Mouse (Mus musculus) cerebellum, postnatal 25 days (tissue): ENCODE data around the gene Trp53.
"Not testable (repeated sequence)": the region's sequence is repeated elsewhere in the genome, so short reads cannot be mapped to it uniquely, and the experiment has no call there.

ENCODE experiments used
- DNase-seq, 2 experiments: peaks; one replicate each; pipeline ENCODE4 v3.0.0; 2021; ENCODE audit warnings: mixed read lengths in 2 of 2

Gene Trp53

DNA sequence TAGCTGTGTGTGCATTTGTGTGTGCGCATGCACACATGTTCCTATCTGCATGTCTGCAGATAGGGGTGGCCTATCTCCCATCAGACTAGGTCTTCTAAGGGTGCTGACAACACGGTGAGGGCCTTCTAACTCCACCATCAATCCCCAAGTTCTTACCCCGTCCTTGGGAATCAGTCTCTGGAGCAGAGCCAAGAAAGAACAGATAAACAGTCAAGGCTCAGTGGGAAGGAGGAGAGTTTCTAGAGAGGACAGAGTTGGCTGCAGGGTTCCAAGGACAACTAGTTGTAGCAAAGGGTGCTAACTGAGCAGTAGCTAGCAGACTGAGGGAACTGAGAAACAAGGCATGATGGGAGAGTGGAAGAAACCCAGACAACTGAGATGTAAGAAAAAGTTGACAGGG is 21.6 kb downstream of the Trp53 start:
- DNase-seq: no peak

DNA sequence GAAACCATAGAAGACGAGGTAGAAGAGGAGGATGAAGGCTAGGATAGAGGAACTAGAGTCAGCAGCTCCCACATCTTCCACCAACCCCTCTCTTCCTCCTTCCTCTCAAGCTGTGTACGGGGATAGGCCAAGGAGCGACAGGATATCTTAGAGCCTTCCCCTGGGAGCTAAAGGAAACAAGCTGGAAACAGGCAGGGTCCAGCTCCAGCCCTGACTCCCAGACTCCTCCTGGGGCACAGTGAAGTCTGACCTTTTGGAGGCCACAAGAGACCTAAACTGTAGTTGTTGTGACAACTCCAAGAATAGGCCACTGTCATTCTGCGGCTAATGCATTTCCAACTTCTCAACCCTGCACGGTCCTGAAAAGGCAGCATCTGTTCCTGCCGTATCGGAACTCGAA is 23.4 kb downstream of the Trp53 start:
- DNase-seq: no peak

DNA sequence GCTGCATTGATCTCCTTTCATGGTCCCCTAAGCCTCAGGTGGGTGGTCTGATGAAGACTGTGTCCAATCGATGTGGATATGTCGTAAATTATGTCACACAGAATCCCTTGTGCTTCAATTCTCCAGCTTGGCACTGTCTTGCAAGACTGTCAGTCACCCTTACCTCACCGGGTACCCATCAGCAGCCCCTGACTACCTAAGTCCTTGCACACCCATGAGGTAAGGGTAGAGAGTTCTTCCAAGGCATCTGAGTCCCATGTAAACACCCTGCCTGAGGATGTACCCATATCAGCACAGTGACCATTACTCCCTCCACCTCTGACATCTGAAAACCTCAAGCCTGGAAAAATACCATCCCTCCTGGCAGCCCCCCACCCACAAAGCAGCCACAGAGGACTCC is 24.2 kb downstream of the Trp53 start:
- peak in 1 of 2 experiments; percentile 55 for DNase-seq

DNA sequence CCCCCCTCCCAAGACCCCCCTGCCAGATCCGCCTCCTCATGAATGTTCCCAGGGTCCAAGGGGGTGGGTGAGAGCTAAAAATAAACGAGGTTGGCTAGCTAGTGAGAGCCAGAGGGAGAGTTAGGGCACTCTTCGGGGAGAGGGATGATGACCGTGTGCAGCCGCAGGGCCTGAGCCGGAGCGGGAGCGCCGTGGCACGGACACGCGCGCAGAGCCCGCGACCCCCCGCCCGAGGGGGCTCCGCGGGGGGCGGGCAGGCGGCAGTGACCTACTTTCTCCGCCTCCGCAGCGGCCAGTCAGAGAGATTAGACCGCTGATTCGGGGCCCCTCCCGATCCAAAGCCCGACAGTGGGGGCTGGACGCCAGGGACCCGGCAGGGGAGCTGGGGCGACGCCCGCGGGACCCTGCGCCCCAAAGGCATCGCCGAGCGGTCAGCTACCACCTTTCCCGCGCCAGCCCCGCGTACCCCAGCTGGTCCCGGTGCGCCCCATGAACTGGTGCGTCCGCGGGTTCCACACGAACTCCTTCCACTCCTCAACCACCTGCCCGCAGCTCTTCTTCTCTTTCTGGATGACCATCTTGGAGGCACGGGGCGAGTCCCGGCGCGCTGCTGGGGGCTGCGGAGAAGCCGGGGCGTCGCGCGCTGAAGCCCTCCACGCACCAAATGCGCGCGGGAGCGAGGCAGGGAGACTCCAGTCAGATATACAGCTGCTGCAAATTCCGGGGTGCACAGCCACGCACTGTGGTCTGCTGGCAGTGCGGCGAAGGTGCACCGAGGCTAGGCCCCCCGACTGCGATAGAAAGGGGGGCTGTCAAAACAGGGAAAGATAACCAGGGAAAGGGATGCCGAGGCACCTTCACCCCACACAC is 24.9 kb downstream of the Trp53 start:
- DNase-seq: peak; percentile 91 to 93

DNA sequence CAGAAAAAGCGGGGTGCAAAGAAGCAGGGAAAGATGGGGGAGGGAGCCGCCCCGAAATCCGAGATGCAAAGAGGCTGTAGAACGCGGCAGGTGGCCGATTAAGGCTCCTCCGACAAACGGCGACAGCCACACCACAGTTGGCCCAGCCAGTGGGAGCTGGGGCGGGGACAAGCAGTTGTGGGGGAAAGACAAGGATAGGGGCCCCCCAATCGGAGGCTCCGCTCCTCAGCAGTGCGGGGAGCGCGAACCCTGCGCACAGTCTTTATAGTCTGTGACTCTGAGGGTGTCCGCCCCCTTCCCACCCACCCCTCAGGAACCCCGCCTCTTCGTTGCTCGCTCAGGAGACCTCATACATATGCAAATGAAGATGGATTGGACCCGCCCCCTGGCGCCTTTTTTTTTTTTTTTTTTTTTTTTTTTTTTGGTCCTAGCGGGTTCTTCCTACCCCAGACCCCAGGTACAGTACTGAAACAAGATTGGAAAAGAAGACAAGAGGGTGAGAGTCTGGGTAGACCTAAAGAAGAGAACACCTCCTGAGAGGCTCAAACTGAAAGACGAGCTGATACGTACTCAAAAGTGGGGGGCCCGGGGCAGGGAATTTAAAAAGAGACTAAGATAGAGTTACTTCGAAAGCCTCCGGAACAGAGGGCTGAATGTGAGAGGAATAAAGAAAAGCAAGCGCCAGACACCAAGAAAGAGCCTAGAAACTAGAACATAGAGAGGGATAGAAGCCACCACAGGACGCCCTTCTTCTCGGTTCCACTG is 25.7 kb downstream of the Trp53 start, which contains the start of gene Atp1b2:
Atp1b2 (minus strand) TSS at position 217 of the 765 bp plus-strand sequence.
- peak; percentile 94 to 95 for DNase-seq

DNA sequence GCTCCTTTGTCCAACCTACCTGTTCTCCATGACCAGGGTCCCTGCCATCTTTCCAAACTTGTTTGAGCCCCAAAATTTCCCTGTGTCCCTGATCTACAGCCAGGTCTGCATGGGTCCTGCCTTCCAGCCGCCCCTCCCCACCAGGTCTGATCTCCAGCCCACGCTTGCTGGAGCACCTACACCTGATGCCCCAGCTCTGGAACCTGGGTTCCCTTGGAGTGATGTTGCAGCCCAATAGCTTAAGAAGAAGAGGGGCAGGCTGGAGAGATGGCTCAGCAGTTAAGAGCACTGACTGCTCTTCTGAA is 26.3 kb downstream of the Trp53 start:
- DNase-seq: peak in 1 of 2 experiments; percentile 47

DNA sequence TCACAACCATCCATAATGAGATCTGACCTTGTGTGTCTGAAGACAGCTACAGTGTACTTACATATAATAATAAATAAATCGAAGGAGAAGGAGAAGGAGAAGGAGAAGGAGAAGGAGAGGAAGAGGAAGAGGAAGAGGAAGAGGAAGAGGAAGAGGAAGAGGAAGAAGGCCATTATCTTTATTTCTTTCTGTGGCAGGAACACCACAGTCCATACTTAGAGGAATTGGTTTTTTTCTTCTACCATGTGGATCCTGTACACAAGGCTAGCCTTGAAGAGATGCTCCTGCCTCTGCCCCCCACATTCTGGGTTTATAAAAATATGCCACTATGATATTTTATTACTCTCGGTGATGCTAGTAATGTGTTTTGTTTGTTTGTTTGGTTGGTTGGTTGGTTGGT is 26.7 kb downstream of the Trp53 start:
- DNase-seq: no peak

DNA sequence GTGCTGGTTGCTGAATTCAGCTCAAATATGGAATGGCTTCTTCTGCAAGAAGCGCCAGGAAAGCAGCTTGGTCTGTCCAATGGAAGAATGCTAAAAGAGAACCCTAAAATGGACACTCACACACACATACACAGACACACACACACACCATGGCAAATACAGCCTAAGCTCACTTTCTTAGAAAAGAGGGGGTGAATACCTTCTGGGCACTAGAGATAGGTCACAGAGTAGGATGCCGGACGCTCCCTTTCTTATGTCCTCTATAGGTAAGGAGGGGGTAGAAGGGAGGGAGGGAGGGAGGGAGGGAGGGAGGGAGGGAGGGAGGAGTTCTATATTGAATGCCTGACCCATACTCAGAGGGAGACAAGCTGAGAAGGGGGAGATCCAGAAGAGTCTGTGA is 28.4 kb downstream of the Trp53 start:
- no peak for DNase-seq

DNA sequence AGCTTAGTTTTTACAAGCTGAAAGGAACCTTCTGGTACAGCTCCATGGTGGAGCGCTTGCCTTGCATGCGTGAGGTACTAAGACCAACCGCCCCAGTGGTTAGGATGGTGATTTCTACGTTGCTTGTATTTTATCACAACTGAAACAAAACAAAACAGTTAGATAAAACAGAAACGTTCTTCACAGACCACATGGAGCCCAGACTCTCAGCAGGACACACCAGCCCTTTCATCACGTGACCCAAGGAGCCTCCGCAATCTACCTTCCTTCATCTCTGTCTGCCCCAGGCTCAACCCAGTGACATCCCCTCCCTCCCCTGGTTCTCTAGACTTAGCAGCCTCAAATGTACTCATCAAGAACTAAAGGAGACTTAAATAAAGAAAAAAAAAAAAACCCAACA is 29.3 kb downstream of the Trp53 start:
- DNase-seq: no peak

DNA sequence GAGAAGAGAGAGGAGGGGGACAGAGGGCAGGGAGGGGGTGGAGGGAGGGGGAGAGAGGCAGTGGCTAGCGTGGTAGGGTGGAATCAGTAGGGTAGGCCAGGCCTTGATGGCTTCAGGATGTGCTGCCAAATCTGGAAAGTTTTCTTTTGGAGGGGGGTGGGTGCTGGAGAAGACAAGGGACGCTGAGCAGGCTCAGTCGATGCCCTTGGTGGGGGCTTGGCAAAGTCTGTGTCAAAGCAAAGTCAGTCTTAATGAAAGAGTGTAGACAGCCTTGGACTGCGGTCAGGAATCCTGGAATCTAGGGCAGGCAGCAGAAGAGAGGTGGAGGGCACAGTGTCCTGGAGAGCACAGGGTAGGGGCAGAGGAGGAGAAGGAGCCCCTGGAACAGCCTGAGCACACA is 30.7 kb downstream of the Trp53 start:
- peak in 1 of 2 experiments; percentile 28 for DNase-seq

DNA sequence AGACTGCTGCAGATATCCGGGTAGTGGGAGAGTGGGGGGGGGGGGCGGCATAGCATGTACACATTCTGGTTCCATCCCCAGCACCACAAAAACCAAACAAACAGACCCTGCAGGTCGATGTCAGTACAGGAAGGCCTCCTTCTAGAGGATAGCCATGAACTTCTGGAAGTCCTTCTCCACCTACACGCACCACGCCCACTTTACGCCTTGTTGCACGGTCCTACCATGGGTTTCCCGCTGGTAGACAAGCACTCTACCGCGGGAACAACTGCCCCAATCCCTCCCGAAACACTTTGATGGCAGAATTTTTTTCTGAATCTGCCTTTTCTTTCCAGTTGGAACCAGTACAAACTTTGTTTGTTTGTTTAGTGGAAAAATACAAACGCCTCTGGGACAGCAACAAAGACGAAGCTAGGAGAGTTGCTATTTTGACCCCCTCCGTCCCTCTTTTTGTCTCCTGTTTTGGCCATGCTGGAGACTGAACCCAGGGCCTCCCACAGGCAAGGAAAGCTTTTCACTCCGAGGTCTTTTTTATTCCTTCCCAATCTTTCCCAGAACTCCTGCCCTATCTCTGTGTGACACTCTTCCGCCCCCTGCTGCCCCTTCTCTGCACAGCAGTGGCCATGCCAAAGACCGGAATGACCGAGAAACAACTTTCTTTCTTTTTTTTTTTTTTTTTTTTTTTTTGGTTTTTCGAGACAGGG is 33.5 kb downstream of the Trp53 start:
- peak; percentile 87 to 92 for DNase-seq

DNA sequence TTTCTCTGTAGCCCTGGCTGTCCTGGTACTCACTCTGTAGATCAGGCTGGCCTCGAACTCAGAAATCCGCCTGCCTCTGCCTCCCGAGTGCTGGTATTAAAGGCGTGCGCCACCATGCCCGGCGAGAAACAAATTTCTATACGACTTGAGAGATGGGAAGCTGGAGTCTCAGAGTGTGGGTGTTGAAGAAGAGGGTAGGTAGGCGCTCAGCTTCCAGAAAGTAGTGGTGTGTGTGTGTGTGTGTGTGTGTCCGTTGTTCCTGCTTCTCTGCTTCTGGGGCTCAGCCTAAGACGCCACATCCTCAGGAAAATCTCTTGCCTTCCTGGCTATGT is 34.1 kb downstream of the Trp53 start:
- not testable (repeated sequence) for DNase-seq

DNA sequence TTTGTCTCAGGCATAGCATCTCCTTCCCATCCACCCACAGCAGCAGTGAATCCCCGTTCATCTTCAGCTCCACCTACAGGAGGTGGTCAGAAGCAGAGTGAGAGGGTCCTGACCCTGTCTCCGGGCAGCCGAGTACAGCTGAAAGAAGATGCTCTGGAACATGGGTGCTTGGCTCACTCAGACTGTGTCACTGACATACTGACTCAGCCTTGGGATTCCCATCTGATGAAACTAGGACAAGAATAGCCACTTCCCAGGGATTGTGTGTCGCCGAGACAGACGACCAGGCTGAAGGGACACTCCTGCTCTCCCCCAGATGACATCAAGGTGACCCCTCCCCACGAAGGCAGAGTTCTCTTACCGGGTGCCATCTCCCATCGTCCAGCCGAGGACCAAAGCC is 36.6 kb downstream of the Trp53 start:
- DNase-seq: no peak

DNA sequence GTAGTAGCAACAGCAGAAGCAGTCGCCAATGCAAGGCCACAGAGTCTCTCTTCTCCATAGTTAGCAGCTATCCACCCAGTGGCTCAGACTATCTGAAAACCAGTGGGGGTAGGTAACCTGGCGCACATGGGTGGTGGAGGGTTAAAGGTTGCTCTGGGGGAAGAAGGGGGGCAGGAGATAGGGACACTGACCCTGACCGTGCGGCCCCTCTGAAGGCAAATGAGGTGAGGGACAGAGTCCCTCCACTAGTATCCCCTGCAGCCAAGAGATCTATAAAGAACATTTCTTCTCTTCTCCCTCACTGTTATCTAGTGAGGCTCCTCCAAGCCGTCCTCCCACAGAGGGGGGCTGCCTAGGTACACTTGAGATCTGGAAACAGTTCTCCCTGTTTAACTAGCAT is 37.6 kb downstream of the Trp53 start, which contains the start of gene Shbg:
Shbg (minus strand) TSS at position 101 of the 400 bp plus-strand sequence.
- no peak for DNase-seq

DNA sequence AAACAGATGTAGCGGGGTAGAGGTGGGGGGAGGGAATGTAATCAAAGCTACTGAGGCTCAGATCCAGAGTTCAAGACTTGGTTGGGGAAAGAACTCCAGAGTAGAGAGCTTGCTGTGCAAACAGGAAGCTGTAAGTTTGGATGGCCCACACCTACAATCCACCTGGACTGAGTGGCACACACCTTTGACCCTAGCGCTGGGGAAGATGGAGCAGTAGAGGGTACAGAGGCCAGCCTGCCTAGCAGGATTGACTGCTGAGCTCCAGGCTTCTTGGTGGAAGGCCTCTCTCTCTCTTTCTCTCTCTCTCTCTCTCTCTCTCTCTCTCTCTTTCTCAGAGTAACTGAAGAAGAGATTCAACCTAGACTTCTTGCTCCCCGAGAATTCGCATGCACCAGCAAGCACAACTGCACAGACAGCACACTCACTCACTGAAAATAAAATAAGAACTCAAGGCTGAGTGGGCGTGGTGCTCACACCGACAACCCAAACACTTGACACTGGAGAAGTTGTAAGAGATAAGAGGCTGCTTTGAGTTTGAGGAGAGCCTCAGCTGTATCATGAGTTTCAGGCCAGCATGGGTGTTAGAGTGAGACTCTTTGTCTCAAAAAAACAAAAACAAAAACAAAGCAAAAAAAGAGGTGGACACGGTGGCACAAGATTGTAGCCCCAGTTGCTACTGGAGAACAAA is 40.4 kb downstream of the Trp53 start:
- no peak for DNase-seq

DNA sequence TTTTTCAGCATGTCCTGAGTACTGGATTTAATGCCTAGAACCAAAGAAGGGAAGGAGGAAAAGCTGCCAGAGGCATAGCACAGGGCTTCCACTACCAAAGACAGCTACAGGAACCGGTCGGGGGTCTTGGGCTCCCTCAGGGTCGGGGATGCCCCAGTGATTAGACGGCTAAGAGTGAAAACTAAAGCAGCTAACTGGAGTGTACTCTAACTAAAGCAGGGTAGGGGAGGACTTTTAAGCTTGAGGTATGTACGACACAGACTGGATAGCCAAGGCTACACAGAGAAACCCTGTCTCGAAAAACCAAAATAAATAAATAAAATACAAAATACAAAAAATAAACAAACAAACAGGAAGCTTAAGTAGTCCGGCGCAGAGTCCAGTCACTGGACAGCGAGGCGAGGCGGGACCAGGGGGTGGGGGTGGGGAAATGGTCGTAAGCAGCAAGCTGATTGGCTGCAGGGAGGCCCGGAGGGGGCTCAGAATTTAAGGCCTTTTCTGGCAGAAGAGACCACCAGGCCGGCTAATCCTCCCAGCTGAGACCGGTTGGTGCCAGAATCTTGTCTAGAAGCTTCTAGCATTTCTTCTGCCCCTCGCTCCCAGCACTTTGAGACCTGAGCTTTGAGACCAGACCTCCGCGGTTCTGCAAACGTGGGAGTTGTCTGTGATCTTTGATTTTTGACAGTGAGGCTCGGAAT is 41.6 kb downstream of the Trp53 start, which contains the start of gene Sat2:
Sat2 (plus strand) TSS at position 454 of the 698 bp plus-strand sequence.
- DNase-seq: peak; percentile 77 to 78

DNA sequence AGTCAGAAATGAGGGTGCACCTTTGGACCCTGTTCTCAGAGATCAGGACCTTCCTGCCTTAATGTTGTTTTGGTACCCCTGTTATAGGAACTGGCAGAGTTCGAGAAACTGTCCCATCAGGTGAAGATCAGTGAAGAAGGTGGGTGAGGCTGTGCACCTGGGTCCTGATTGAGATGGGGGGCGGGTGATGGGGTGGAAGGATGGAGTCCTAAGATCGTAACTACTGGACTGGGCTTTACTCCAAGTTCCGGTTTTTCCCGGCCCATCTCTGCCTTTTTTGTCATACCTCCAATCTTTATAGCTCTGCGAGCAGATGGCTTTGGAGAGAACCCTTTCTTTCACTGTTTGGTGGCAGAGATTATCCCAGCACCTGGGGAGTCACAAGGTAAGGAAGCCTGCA is 42.2 kb downstream of the Trp53 start:
- DNase-seq: peak; percentile 66 to 70

DNA sequence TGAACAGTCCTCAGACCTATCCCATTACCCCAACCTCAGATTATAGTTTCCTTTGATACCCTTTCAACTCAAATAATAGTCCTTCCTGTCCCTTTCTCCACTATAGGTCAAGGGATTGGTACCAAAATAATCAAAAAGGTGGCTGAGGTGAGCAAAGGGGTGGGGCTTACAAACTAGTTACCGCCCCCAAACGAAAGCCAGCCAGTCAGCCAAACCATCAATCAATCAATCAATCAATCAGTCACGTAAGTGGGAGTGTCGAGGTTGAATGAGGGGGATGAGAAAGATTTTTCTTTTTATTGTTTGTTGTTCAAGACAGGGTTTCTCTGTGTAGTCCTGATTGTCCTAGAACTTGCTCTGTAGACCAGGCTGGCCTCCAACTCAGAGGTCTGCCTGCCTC is 42.8 kb downstream of the Trp53 start:
- DNase-seq: no peak

DNA sequence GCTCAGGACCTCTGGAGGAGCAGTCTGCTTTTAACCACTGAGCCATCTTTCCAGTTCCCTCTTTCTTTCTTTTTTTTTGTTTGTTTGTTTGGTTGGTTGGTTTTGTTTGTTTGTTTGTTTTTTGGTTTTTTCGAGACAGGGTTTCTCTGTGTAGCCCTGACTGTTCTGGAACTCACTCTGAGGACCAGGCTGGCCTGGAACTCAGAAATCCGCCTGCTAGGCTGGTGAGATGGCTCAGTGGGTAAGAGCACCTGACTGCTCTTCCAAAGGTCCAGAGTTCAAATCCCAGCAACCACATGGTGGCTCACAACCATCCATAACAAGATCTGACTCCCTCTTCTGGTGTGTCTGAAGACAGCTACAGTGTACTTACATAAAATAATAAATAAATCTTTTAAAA is 44.2 kb downstream of the Trp53 start:
- not testable (repeated sequence) for DNase-seq

DNA sequence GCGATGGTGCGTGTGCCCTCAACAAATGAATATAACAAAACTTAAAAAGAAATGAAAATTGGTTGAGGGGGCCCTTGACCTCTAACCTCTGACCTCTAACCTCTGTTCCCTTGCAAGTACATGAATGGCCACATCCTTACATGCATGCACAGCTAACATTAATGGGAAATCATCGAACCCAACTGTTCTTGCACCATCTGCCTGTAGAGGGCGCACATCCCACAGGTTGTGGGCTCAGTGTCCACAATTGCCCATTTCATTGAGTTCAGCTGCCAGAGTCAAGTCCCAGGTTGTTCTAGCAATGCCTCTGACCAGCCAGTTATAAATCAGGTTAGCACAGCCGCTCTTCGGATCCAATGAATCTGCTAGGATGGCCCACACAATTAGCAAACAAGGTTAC is 48.1 kb downstream of the Trp53 start:
- DNase-seq: peak; percentile 89 to 93

DNA sequence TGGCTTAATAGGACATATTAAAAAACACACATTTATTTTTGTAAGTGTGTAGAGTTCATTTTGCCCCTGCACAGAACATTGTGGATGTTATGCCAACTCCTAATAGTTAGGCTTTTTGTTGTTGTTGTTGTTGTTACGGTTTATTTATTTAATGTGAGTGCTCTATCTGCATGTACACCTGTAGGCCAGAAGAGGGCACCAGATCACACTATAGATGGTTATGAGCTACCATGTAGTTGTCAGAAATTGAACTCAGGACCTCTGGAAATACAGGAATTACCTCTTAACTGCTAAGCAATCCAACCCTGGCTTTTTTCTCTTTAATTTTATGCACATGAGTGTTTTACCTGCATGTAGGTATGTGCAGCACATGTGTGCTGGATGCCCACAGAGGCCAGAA is 49.6 kb downstream of the Trp53 start:
- no peak for DNase-seq
